Mouse (Mus musculus) ES-Bruce4 (cell line): ENCODE data around the gene Thada. TPM values are rescaled to one million over a fixed set of nuclear protein-coding genes. Genes with fewer than 3 reads are reported as not detected.
"Not testable (repeated sequence)": the region's sequence is repeated elsewhere in the genome, so short reads cannot be mapped to it uniquely, and the experiment has no call there.

Source experiments
- H3K27ac ChIP-seq: 2 replicates; pipeline ENCODE4 v1.5.1; 2012; ENCODE audit warnings: low read length, inconsistent platforms; ENCODE audit not compliant: insufficient read depth
- H3K27me3 ChIP-seq: 2 replicates; pipeline ENCODE4 v1.6.1; 2012; ENCODE audit warnings: mild to moderate bottlenecking, low read length, inconsistent platforms; ENCODE audit not compliant: control insufficient read depth, poor library complexity, insufficient read depth, severe bottlenecking
- H3K36me3 ChIP-seq: 2 replicates; pipeline ENCODE4 v1.6.1; 2012; ENCODE audit warnings: inconsistent platforms, mild to moderate bottlenecking, low read length, moderate library complexity; ENCODE audit not compliant: control insufficient read depth, poor library complexity, insufficient read depth, severe bottlenecking
- H3K4me1 ChIP-seq: one replicate; pipeline ENCODE4 v1.8.1; 2011; ENCODE audit warnings: low read length; ENCODE audit not compliant: control insufficient read depth, insufficient read depth
- H3K4me3 ChIP-seq: 2 replicates; pipeline ENCODE4 v1.5.1; 2011; ENCODE audit warnings: low read depth, mild to moderate bottlenecking, low read length
- H3K9ac ChIP-seq: 2 replicates; pipeline ENCODE4 v1.6.1; 2012; ENCODE audit warnings: low read depth, mild to moderate bottlenecking, inconsistent platforms; ENCODE audit not compliant: poor library complexity, severe bottlenecking
- H3K9me3 ChIP-seq: replicated peaks from 2 replicates; pipeline ENCODE4 v1.6.1; 2012; ENCODE audit warnings: mild to moderate bottlenecking, low read length, inconsistent platforms; ENCODE audit not compliant: control insufficient read depth, poor library complexity, insufficient read depth, severe bottlenecking
- CTCF ChIP-seq: IDR thresholded peaks from one replicate; pipeline ENCODE4 v1.8.1; 2011; ENCODE audit warnings: low read depth, low read length
- EP300 ChIP-seq: IDR thresholded peaks from 2 replicates; pipeline ENCODE4 v1.6.1; 2011; ENCODE audit warnings: low read depth, low read length; ENCODE audit not compliant: insufficient read depth
- POLR2A ChIP-seq: IDR thresholded peaks from one replicate; pipeline ENCODE4 v1.8.1; 2011; ENCODE audit warnings: low read length; ENCODE audit not compliant: insufficient read depth
- polyA plus RNA-seq: library from polyadenylated mRNA; stranded (reverse); fragments of >200 nt; gene quantifications from 2 replicates; pipeline ENCODE4 v1.2.4, GENCODE M21; 2011; ENCODE audit warnings: low read depth; ENCODE audit not compliant: missing spikeins, insufficient read depth, insufficient read length

The Thada gene
- polyA plus RNA-seq, 1 experiment: 38.0 TPM

- Histone ChIP-seq H3K4me3 (no peak overlapping the region), H3K27ac (no peak overlapping the region), H3K9ac (no peak overlapping the region), H3K4me1 (no peaks in the 10 kb centered on the region), H3K27me3 (no peaks in the 10 kb centered on the region), H3K9me3 (no peaks in the 10 kb centered on the region), H3K36me3 (peaks cover 4% of the 10 kb centered on the region)
- no peak for TF ChIP-seq EP300
- TF ChIP-seq CTCF: no peak
- no peak for TF ChIP-seq POLR2A
These were observed 168.0 kb downstream of the Thada start for GRCm38 (mm10) chr17:84297976-84298375.

GRCm38 (mm10) chr17:84293221-84293620, 172.8 kb downstream of the Thada start:
- Histone ChIP-seq H3K4me3 (no peak overlapping the region), H3K36me3 (peaks cover 4% of the 10 kb centered on the region)
- TF ChIP-seq EP300 (no peak), CTCF (no peak), POLR2A (no peak)

GRCm38 (mm10) chr17:84291228-84291627, 174.8 kb downstream of the Thada start:
- H3K27me3 ChIP-seq, H3K4me3 ChIP-seq, H3K9me3 ChIP-seq, H3K4me1 ChIP-seq, H3K9ac ChIP-seq, H3K36me3 ChIP-seq, H3K27ac ChIP-seq: not testable (repeated sequence)

More at GRCm38 (mm10) chr17:84293221-84293620, 172.8 kb downstream of the Thada start:
- no peaks in the 10 kb centered on the region for H3K4me1 ChIP-seq
- H3K9me3 ChIP-seq: no peaks in the 10 kb centered on the region
- H3K27ac ChIP-seq: no peak overlapping the region
- no peaks in the 10 kb centered on the region for H3K27me3 ChIP-seq
- no peak overlapping the region for H3K9ac ChIP-seq

GRCm38 (mm10) chr17:84287675-84288420, 178.2 kb downstream of the Thada start:
- H3K4me1 ChIP-seq: no peaks in the 10 kb centered on the region
- H3K9me3 ChIP-seq: no peaks in the 10 kb centered on the region
- no peaks in the 10 kb centered on the region; the same call in none of the 2 replicates for H3K36me3 ChIP-seq
- no peak overlapping the region for H3K27ac ChIP-seq
- no peaks in the 10 kb centered on the region for H3K27me3 ChIP-seq
- TF ChIP-seq EP300 (no peak), POLR2A (no peak)
- no peak overlapping the region for H3K4me3 ChIP-seq
- no peak overlapping the region for H3K9ac ChIP-seq

GRCm38 (mm10) chr17:84286536-84286935, 179.5 kb downstream of the Thada start:
- Histone ChIP-seq H3K36me3 (no peaks in the 10 kb centered on the region; the same call in none of the 2 replicates), H3K9me3 (no peaks in the 10 kb centered on the region), H3K9ac (no peak overlapping the region), H3K4me1 (no peaks in the 10 kb centered on the region), H3K4me3 (no peak overlapping the region), H3K27me3 (no peaks in the 10 kb centered on the region), H3K27ac (no peak overlapping the region)
- TF ChIP-seq POLR2A (no peak), EP300 (no peak), CTCF (no peak)

GRCm38 (mm10) chr17:84282388-84283280, 183.4 kb downstream of the Thada start:
- Histone ChIP-seq H3K9ac (no peak overlapping the region), H3K4me1 (no peaks in the 10 kb centered on the region), H3K27me3 (no peaks in the 10 kb centered on the region), H3K27ac (no peak overlapping the region), H3K9me3 (no peaks in the 10 kb centered on the region), H3K36me3 (no peaks in the 10 kb centered on the region; the same call in 1 of the 2 replicates), H3K4me3 (no peak overlapping the region)
- TF ChIP-seq POLR2A (no peak), CTCF (no peak), EP300 (no peak)
